Mouse (Mus musculus) liver, embryonic 11.5 days (tissue): ENCODE data around the gene Obsl1. TPM values are rescaled to one million over a fixed set of nuclear protein-coding genes. Genes with fewer than 3 reads are reported as not detected.

Experiments
- ATAC-seq: fragments of 200-750 bp; cut with Nextera tagmentation; replicated peaks from 2 replicates; pipeline ENCODE4 v1.8.0; 2017; ENCODE audit warnings: moderate number of reproducible peaks, mild to moderate bottlenecking, moderate TSS enrichment, moderate library complexity; ENCODE audit not compliant: low FRiP score
- DNase-seq: peaks from one replicate; pipeline ENCODE4 v3.0.0-alpha.2; 2017; ENCODE audit warnings: low spot score
- H3K27ac ChIP-seq: fragments of 300-500 bp; sonication (generic); 2 replicates; pipeline ENCODE4 v1.5.1; 2014; ENCODE audit warnings: mild to moderate bottlenecking, low read depth, low read length, control low read depth
- H3K27me3 ChIP-seq: fragments of 300-500 bp; sonication (generic); replicated peaks from 2 replicates; pipeline ENCODE4 v1.6.1; 2014; ENCODE audit warnings: low read length, mixed read lengths; ENCODE audit not compliant: control insufficient read depth, insufficient read depth
- H3K36me3 ChIP-seq: fragments of 300-500 bp; sonication (generic); 2 replicates; pipeline ENCODE4 v1.6.1; 2014; ENCODE audit warnings: mild to moderate bottlenecking, low read length, moderate library complexity, mixed read lengths; ENCODE audit not compliant: control insufficient read depth, insufficient read depth
- H3K4me1 ChIP-seq: fragments of 300-500 bp; sonication (generic); replicated peaks from 2 replicates; pipeline ENCODE4 v1.6.1; 2014; ENCODE audit warnings: low read length, mixed read lengths; ENCODE audit not compliant: control insufficient read depth, insufficient read depth
- H3K4me2 ChIP-seq: fragments of 300-500 bp; sonication (generic); 2 replicates; pipeline ENCODE4 v1.6.1; 2014; ENCODE audit warnings: mild to moderate bottlenecking, control low read depth, moderate library complexity
- H3K4me3 ChIP-seq: fragments of 300-500 bp; sonication (generic); 2 replicates; pipeline ENCODE4 v1.5.1; 2014; ENCODE audit warnings: low read depth, low read length, control low read depth
- H3K9ac ChIP-seq: fragments of 300-500 bp; sonication (generic); 2 replicates; pipeline ENCODE4 v1.6.1; 2014; ENCODE audit warnings: low read depth, low read length, control low read depth
- H3K9me3 ChIP-seq: fragments of 300-500 bp; sonication (generic); 2 replicates; pipeline ENCODE4 v1.6.1; 2016; ENCODE audit warnings: low read length, inconsistent platforms, mixed read lengths; ENCODE audit not compliant: control insufficient read depth
- WGBS: fragments of 180-500 bp; shearing (Covaris S2); extraction: QIAGEN DNeasy Blood & Tissue Kit; methylation state at CpG from one replicate; pipeline ENCODE4 v1.1.7; 2014; 5-methylcytosine and 5-hydroxymethylcytosine counted together
- polyA plus RNA-seq: library from polyadenylated mRNA; unstranded; fragments of >200 nt; fragmentation: Nextera tagmentation; extraction: Ambion mirVana; gene quantifications from 2 replicates; pipeline ENCODE4 v1.2.1, GENCODE M21; 2014

Obsl1 gene
- polyA plus RNA-seq, 1 experiment from 2014 or later = 45.6 TPM

GRCm38 (mm10) chr1:75530546-75530945, 24.3 kb upstream of the Obsl1 start:
- H3K27me3 ChIP-seq = no peaks in the 10 kb centered on the region
- no peak overlapping the region for H3K4me2 ChIP-seq
- H3K9ac ChIP-seq = no peak overlapping the region
- no peaks in the 10 kb centered on the region for H3K4me1 ChIP-seq
- H3K9me3 ChIP-seq = no peaks in the 10 kb centered on the region
- 86% methylated on average over 4 of the region's 4 CpGs for WGBS
- DNase-seq = no peak
- no peak for ATAC-seq
- peaks cover 11% of the 10 kb centered on the region; the same call in 1 of the 2 replicates for H3K36me3 ChIP-seq
- H3K4me3 ChIP-seq = no peak overlapping the region
- no peak overlapping the region for H3K27ac ChIP-seq

- H3K27ac ChIP-seq = no peak overlapping the region
- H3K27me3 ChIP-seq = no peaks in the 10 kb centered on the region
- ATAC-seq (no peak), DNase-seq (no peak)
- H3K4me2 ChIP-seq = no peak overlapping the region
- 74% methylated on average over 7 of the region's 7 CpGs for WGBS
- H3K9ac ChIP-seq = no peak overlapping the region
- H3K9me3 ChIP-seq = no peaks in the 10 kb centered on the region
- no peak overlapping the region for H3K4me3 ChIP-seq
- peaks cover 3% of the 10 kb centered on the region; the same call in 1 of the 2 replicates for H3K4me1 ChIP-seq
- peaks cover 7% of the 10 kb centered on the region; the same call in 1 of the 2 replicates for H3K36me3 ChIP-seq
Observed at GRCm38 (mm10) chr1:75524679-75525078, 18.4 kb upstream of the Obsl1 start.

DNA sequence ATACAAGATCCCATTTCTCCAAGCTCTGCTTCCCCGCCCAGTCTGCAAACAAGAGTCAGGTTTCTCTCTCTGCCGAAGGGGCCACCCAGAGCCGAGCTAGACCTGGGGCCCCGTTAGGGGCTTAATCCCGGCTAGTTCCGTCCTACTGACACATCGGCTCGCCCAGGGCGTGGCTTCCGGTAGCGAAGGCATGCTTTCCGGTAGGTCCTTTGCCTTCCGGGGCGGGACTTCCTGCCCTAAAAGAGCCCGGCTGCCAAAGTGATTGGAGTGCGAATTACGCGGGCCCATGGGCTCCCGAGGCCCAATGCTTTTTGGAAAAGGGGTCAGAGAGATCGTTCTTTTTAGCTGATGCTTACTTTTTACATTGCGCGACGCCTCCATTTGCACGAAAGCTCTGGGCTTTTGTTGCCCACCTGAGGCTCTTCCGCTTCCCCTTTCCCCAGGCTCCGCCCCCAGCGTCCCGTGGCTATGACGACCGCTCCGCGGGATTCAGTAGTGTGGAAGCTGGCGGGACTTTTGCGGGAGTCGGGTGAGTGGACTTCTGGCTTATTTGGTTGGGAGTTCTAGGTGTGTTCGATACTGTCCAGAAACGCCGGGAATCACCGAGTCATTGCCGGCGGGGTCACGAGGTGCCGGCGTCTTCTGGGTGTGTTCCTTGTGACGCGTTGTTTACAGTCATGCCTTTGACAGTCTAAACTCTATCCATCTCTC, 15.2 kb upstream of the Obsl1 start, which contains the start of gene Stk11ip:
Gene Stk11ip, plus strand, starts transcription at position 209 of the 711 bp plus-strand sequence.
- peak; percentile 97 for ATAC-seq
- peak within 1 kb of the TSS; percentile 67 for H3K4me3 ChIP-seq
- no peaks in the 10 kb centered on the region for H3K9me3 ChIP-seq
- no peaks in the 10 kb centered on the region for H3K27me3 ChIP-seq
- WGBS = under 1% methylated on average over 46 of the region's 46 CpGs
- peak within 1 kb of the TSS; percentile 70 for H3K27ac ChIP-seq
- peak within 1 kb of the TSS; percentile 49 for H3K9ac ChIP-seq
- peak within 1 kb of the TSS; percentile 83 for H3K4me2 ChIP-seq
- DNase-seq = peak; percentile 96
- H3K4me1 ChIP-seq = peaks cover 3% of the 10 kb centered on the region; the same call in 1 of the 2 replicates
- H3K36me3 ChIP-seq = no peaks in the 10 kb centered on the region; the same call in 1 of the 2 replicates

DNA sequence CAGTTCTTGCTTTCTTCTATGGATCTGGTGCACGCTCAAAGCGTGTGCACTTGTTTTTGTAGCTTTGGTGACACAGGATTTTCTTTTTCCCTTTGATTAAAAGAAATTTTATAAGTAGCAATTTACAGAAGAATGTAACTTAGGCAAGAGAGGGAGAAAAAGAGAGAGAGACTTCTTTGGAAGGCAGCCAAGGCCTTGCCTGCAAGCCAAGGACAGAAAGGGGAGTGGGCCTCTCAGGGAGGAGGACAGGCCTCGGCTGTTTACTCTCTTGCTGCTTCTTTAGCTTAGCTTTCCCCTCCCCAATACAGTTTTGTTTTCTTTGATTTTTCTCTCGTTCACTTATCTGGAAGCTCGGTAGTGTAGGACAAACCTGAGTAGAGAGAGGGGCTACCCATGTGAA, 13.3 kb upstream of the Obsl1 start:
- Histone ChIP-seq H3K27me3 (no peaks in the 10 kb centered on the region), H3K36me3 (no peaks in the 10 kb centered on the region), H3K9me3 (no peaks in the 10 kb centered on the region), H3K9ac (no peak overlapping the region), H3K4me3 (no peak overlapping the region), H3K4me2 (no peak overlapping the region), H3K27ac (no peak overlapping the region), H3K4me1 (peaks cover 3% of the 10 kb centered on the region; the same call in 1 of the 2 replicates)
- WGBS = 70% methylated on average over 5 of the region's 5 CpGs
- DNase-seq = no peak
- ATAC-seq = no peak

- 85% methylated on average over 4 of the region's 4 CpGs for WGBS
- no peak for DNase-seq
- Histone ChIP-seq H3K4me3 (no peak overlapping the region), H3K4me1 (peaks cover 3% of the 10 kb centered on the region; the same call in 1 of the 2 replicates), H3K27ac (no peak overlapping the region), H3K27me3 (no peaks in the 10 kb centered on the region), H3K4me2 (no peak overlapping the region), H3K9me3 (no peaks in the 10 kb centered on the region), H3K36me3 (no peaks in the 10 kb centered on the region), H3K9ac (no peak overlapping the region)
- no peak for ATAC-seq
Observed at GRCm38 (mm10) chr1:75518427-75518826, 12.2 kb upstream of the Obsl1 start.

GRCm38 (mm10) chr1:75517984-75518383, 11.7 kb upstream of the Obsl1 start:
- WGBS = 55% methylated on average over 4 of the region's 4 CpGs
- H3K36me3 ChIP-seq = no peaks in the 10 kb centered on the region
- H3K4me1 ChIP-seq = peaks cover 3% of the 10 kb centered on the region; the same call in 1 of the 2 replicates
- no peak overlapping the region for H3K9ac ChIP-seq
- ATAC-seq (no peak), DNase-seq (no peak)
- no peak overlapping the region for H3K4me3 ChIP-seq
- H3K4me2 ChIP-seq = no peak overlapping the region
- H3K27ac ChIP-seq = no peak overlapping the region
- no peaks in the 10 kb centered on the region for H3K27me3 ChIP-seq
- H3K9me3 ChIP-seq = no peaks in the 10 kb centered on the region

DNA sequence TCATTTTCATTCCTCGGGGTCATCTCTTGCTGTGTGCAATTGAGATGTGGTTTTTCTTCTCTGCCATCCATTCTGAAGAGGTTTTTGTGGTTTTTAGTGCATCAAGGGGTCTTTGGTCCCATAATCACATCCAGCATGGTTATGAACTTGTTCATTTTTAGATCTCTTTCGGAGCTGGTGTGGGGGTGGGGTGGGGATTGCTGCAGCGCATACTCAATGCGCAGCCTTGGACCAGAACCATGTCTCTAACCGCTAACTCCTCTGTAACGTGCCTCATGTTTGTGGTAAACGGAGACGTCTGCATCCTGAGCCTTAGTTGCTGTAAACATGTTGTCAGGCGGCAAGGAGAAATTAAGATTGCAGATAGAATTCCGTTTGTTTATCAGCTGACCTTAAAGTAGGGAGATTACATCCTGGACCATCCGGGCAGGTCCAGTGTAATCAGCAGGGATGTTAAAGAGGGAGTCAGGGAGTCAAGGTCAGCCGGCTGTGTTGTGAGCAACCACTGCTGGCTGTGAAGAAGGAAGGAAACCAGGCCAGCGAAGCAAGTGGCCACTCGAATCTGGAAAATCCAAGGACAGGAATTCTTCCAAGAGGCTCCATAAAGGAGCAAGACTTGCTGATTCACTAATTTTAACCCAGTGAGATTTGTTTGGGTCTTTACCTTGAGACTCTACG, 10.6 kb upstream of the Obsl1 start:
- Histone ChIP-seq H3K4me1 (peaks cover 2% of the 10 kb centered on the region), H3K27ac (no peak overlapping the region), H3K4me3 (no peak overlapping the region), H3K4me2 (no peak overlapping the region), H3K27me3 (no peaks in the 10 kb centered on the region), H3K9ac (no peak overlapping the region), H3K9me3 (no peaks in the 10 kb centered on the region), H3K36me3 (no peaks in the 10 kb centered on the region)
- ATAC-seq = no peak
- whole genome bisulfite sequencing = 56% methylated on average over 15 of the region's 15 CpGs
- DNase-seq = no peak

DNA sequence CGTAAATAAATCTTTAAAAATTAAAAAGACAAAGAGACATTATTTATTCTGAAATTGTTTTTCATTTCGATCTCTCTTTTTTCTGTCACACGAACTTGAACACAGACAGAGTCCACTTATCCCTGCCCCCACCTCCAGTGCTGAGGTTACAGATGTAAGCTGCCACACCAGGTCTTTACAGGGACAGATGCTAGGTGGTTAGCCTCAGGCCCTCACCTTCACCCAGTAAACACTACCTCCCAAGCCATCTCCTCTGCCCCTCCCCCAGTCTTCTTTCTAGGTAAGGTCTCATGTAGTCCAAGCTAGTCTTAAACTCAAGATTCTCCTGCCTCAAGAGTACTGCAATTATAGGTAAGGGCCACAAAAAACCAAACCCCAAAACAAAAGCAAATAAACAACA, 6.3 kb upstream of the Obsl1 start:
- ATAC-seq = no peak
- Histone ChIP-seq H3K9me3 (no peaks in the 10 kb centered on the region), H3K9ac (no peak overlapping the region), H3K36me3 (no peaks in the 10 kb centered on the region), H3K27ac (no peak overlapping the region), H3K4me2 (no peak overlapping the region), H3K4me1 (peaks cover 14% of the 10 kb centered on the region), H3K4me3 (no peak overlapping the region), H3K27me3 (peaks cover 16% of the 10 kb centered on the region)
- DNase-seq = no peak
- 77% methylated on average over 3 of the region's 3 CpGs for WGBS
